Mouse (Mus musculus): ENCODE results near the gene Eps8. TPM values are rescaled to one million over a fixed set of nuclear protein-coding genes. Genes with fewer than 3 reads are reported as not detected.

The Eps8 gene
- polyA plus RNA-seq, 1 experiment from 2014 or later: 18.7 TPM

- H3K4me1 ChIP-seq (ENCODE audit: control insufficient read depth, insufficient read depth, low read length): peaks cover 5% of the 10 kb centered on the region; the same call in 1 of the 2 replicates
- WGBS (ENCODE audit: insufficient replicate concordance): 84% methylated on average over 3 of the region's 3 CpGs
- ATAC-seq (replicated peaks; ENCODE audit: insufficient number of reproducible peaks, low FRiP score, low TSS enrichment): no peak
These were observed 88.8 kb downstream of the Eps8 start for GRCm38 (mm10) chr6:137565890-137566289.

GRCm38 (mm10) chr6:137565454-137565853 is 89.2 kb downstream of the Eps8 start:
- Histone ChIP-seq H3K27me3 (ENCODE audit: control insufficient read depth, insufficient read depth, low read length) (no peaks in the 10 kb centered on the region), H3K4me2 (no peak overlapping the region), H3K9me3 (replicated peaks; ENCODE audit: control insufficient read depth, low read length) (no peaks in the 10 kb centered on the region), H3K9ac (ENCODE audit: low read depth, low read length) (no peak overlapping the region), H3K4me1 (ENCODE audit: control insufficient read depth, insufficient read depth, low read length) (peaks cover 9% of the 10 kb centered on the region; the same call in 1 of the 2 replicates), H3K4me3 (ENCODE audit: low read depth, low read length) (no peak overlapping the region), H3K27ac (ENCODE audit: low read depth, low read length) (no peak overlapping the region), H3K36me3 (ENCODE audit: control insufficient read depth, insufficient read depth, low read length) (no peaks in the 10 kb centered on the region)
- WGBS (ENCODE audit: insufficient replicate concordance): 82% methylated on average over 6 of the region's 6 CpGs
- no peak for ATAC-seq (replicated peaks; ENCODE audit: insufficient number of reproducible peaks, low FRiP score, low TSS enrichment)

More at GRCm38 (mm10) chr6:137565890-137566289, 88.8 kb downstream of the Eps8 start:
- H3K9me3 ChIP-seq (replicated peaks; ENCODE audit: control insufficient read depth, low read length): no peaks in the 10 kb centered on the region
- no peak overlapping the region for H3K27ac ChIP-seq (ENCODE audit: low read depth, low read length)
- no peak overlapping the region for H3K9ac ChIP-seq (ENCODE audit: low read depth, low read length)
- no peak overlapping the region for H3K4me3 ChIP-seq (ENCODE audit: low read depth, low read length)
- H3K4me2 ChIP-seq: no peak overlapping the region
- H3K36me3 ChIP-seq (ENCODE audit: control insufficient read depth, insufficient read depth, low read length): no peaks in the 10 kb centered on the region
- no peaks in the 10 kb centered on the region for H3K27me3 ChIP-seq (ENCODE audit: control insufficient read depth, insufficient read depth, low read length)

- Histone ChIP-seq H3K4me1 (ENCODE audit: control insufficient read depth, insufficient read depth, low read length) (peaks cover 8% of the 10 kb centered on the region; the same call in 1 of the 2 replicates), H3K9ac (ENCODE audit: low read depth, low read length) (no peak overlapping the region), H3K27ac (ENCODE audit: low read depth, low read length) (peak overlapping the region; percentile 41), H3K27me3 (ENCODE audit: control insufficient read depth, insufficient read depth, low read length) (no peaks in the 10 kb centered on the region), H3K4me2 (peak overlapping the region; percentile 37), H3K4me3 (ENCODE audit: low read depth, low read length) (no peak overlapping the region), H3K36me3 (ENCODE audit: control insufficient read depth, insufficient read depth, low read length) (no peaks in the 10 kb centered on the region), H3K9me3 (replicated peaks; ENCODE audit: control insufficient read depth, low read length) (no peaks in the 10 kb centered on the region)
- WGBS (ENCODE audit: insufficient replicate concordance): 42% methylated on average over 12 of the region's 12 CpGs
- ATAC-seq (replicated peaks; ENCODE audit: insufficient number of reproducible peaks, low FRiP score, low TSS enrichment): no peak
These were observed 94.3 kb downstream of the Eps8 start for GRCm38 (mm10) chr6:137560358-137560859.

GRCm38 (mm10) chr6:137558840-137559239 is 95.8 kb downstream of the Eps8 start:
- Histone ChIP-seq H3K36me3 (ENCODE audit: control insufficient read depth, insufficient read depth, low read length) (no peaks in the 10 kb centered on the region), H3K4me2 (no peak overlapping the region), H3K27ac (ENCODE audit: low read depth, low read length) (0 out of 2 replicates have a peak overlapping the region, but pooled peaks have one; percentile 16), H3K27me3 (ENCODE audit: control insufficient read depth, insufficient read depth, low read length) (no peaks in the 10 kb centered on the region), H3K9ac (ENCODE audit: low read depth, low read length) (no peak overlapping the region), H3K4me3 (ENCODE audit: low read depth, low read length) (no peak overlapping the region), H3K4me1 (ENCODE audit: control insufficient read depth, insufficient read depth, low read length) (peaks cover 8% of the 10 kb centered on the region; the same call in 1 of the 2 replicates), H3K9me3 (replicated peaks; ENCODE audit: control insufficient read depth, low read length) (no peaks in the 10 kb centered on the region)
- ATAC-seq (replicated peaks; ENCODE audit: insufficient number of reproducible peaks, low FRiP score, low TSS enrichment): 0 out of 2 replicates have a peak, but pooled peaks have one; percentile 29
- 65% methylated on average over 13 of the region's 13 CpGs for WGBS (ENCODE audit: insufficient replicate concordance)

GRCm38 (mm10) chr6:137557671-137558070 is 97.0 kb downstream of the Eps8 start:
- no peak for ATAC-seq (replicated peaks; ENCODE audit: insufficient number of reproducible peaks, low FRiP score, low TSS enrichment)
- no peak overlapping the region for H3K4me2 ChIP-seq
- no peak overlapping the region for H3K27ac ChIP-seq (ENCODE audit: low read depth, low read length)
- no peak overlapping the region for H3K9ac ChIP-seq (ENCODE audit: low read depth, low read length)
- H3K27me3 ChIP-seq (ENCODE audit: control insufficient read depth, insufficient read depth, low read length): no peaks in the 10 kb centered on the region
- WGBS (ENCODE audit: insufficient replicate concordance): 45% methylated on average over 2 of the region's 2 CpGs
- H3K4me1 ChIP-seq (ENCODE audit: control insufficient read depth, insufficient read depth, low read length): peaks cover 8% of the 10 kb centered on the region; the same call in 1 of the 2 replicates
- no peaks in the 10 kb centered on the region for H3K9me3 ChIP-seq (replicated peaks; ENCODE audit: control insufficient read depth, low read length)
- H3K4me3 ChIP-seq (ENCODE audit: low read depth, low read length): no peak overlapping the region
- H3K36me3 ChIP-seq (ENCODE audit: control insufficient read depth, insufficient read depth, low read length): no peaks in the 10 kb centered on the region

GRCm38 (mm10) chr6:137557159-137557558 is 97.5 kb downstream of the Eps8 start:
- 83% methylated on average over 4 of the region's 4 CpGs for WGBS (ENCODE audit: insufficient replicate concordance)
- H3K4me3 ChIP-seq (ENCODE audit: low read depth, low read length): no peak overlapping the region
- peaks cover 8% of the 10 kb centered on the region; the same call in 1 of the 2 replicates for H3K4me1 ChIP-seq (ENCODE audit: control insufficient read depth, insufficient read depth, low read length)
- no peaks in the 10 kb centered on the region for H3K36me3 ChIP-seq (ENCODE audit: control insufficient read depth, insufficient read depth, low read length)
- no peaks in the 10 kb centered on the region for H3K27me3 ChIP-seq (ENCODE audit: control insufficient read depth, insufficient read depth, low read length)
- no peak overlapping the region for H3K4me2 ChIP-seq
- H3K9me3 ChIP-seq (replicated peaks; ENCODE audit: control insufficient read depth, low read length): no peaks in the 10 kb centered on the region
- no peak overlapping the region for H3K9ac ChIP-seq (ENCODE audit: low read depth, low read length)
- ATAC-seq (replicated peaks; ENCODE audit: insufficient number of reproducible peaks, low FRiP score, low TSS enrichment): no peak
- H3K27ac ChIP-seq (ENCODE audit: low read depth, low read length): no peak overlapping the region

GRCm38 (mm10) chr6:137556636-137557035 is 98.0 kb downstream of the Eps8 start:
- WGBS (ENCODE audit: insufficient replicate concordance): 81% methylated on average over 5 of the region's 5 CpGs
- no peak overlapping the region for H3K4me3 ChIP-seq (ENCODE audit: low read depth, low read length)
- no peaks in the 10 kb centered on the region for H3K27me3 ChIP-seq (ENCODE audit: control insufficient read depth, insufficient read depth, low read length)
- no peak; the same call in 1 of the 2 replicates for ATAC-seq (replicated peaks; ENCODE audit: insufficient number of reproducible peaks, low FRiP score, low TSS enrichment)
- no peaks in the 10 kb centered on the region for H3K9me3 ChIP-seq (replicated peaks; ENCODE audit: control insufficient read depth, low read length)
- no peak overlapping the region for H3K4me2 ChIP-seq
- H3K36me3 ChIP-seq (ENCODE audit: control insufficient read depth, insufficient read depth, low read length): no peaks in the 10 kb centered on the region
- H3K27ac ChIP-seq (ENCODE audit: low read depth, low read length): no peak overlapping the region
- H3K9ac ChIP-seq (ENCODE audit: low read depth, low read length): no peak overlapping the region
- peaks cover 8% of the 10 kb centered on the region; the same call in 1 of the 2 replicates for H3K4me1 ChIP-seq (ENCODE audit: control insufficient read depth, insufficient read depth, low read length)

- Histone ChIP-seq H3K4me3 (ENCODE audit: low read depth, low read length) (no peak overlapping the region), H3K36me3 (ENCODE audit: control insufficient read depth, insufficient read depth, low read length) (no peaks in the 10 kb centered on the region), H3K27me3 (ENCODE audit: control insufficient read depth, insufficient read depth, low read length) (no peaks in the 10 kb centered on the region), H3K27ac (ENCODE audit: low read depth, low read length) (no peak overlapping the region), H3K4me1 (ENCODE audit: control insufficient read depth, insufficient read depth, low read length) (peaks cover 6% of the 10 kb centered on the region), H3K9ac (ENCODE audit: low read depth, low read length) (no peak overlapping the region), H3K4me2 (no peak overlapping the region), H3K9me3 (replicated peaks; ENCODE audit: control insufficient read depth, low read length) (0 out of 2 replicates have a peak, but pooled peaks cover 2% of the 10 kb centered on the region)
- no peak for ATAC-seq (replicated peaks; ENCODE audit: insufficient number of reproducible peaks, low FRiP score, low TSS enrichment)
- 76% methylated on average over 8 of the region's 8 CpGs for WGBS (ENCODE audit: insufficient replicate concordance)
These were observed 104.5 kb downstream of the Eps8 start for GRCm38 (mm10) chr6:137550181-137550580.

GRCm38 (mm10) chr6:137548613-137549012 is 106.1 kb downstream of the Eps8 start:
- Histone ChIP-seq H3K9me3 (replicated peaks; ENCODE audit: control insufficient read depth, low read length) (0 out of 2 replicates have a peak, but pooled peaks cover 5% of the 10 kb centered on the region), H3K27ac (ENCODE audit: low read depth, low read length) (no peak overlapping the region), H3K27me3 (ENCODE audit: control insufficient read depth, insufficient read depth, low read length) (no peaks in the 10 kb centered on the region), H3K4me1 (ENCODE audit: control insufficient read depth, insufficient read depth, low read length) (peaks cover 6% of the 10 kb centered on the region), H3K4me2 (no peak overlapping the region), H3K4me3 (ENCODE audit: low read depth, low read length) (no peak overlapping the region), H3K36me3 (ENCODE audit: control insufficient read depth, insufficient read depth, low read length) (no peaks in the 10 kb centered on the region), H3K9ac (ENCODE audit: low read depth, low read length) (no peak overlapping the region)
- WGBS (ENCODE audit: insufficient replicate concordance): 30% methylated on average over 5 of the region's 5 CpGs
- ATAC-seq (replicated peaks; ENCODE audit: insufficient number of reproducible peaks, low FRiP score, low TSS enrichment): no peak
